Mouse (Mus musculus) heart, postnatal 0 days (tissue): Measurements from ENCODE around the gene Acad9. TPM values are rescaled to one million over a fixed set of nuclear protein-coding genes. Genes with fewer than 3 reads are reported as not detected.

ENCODE experiments used
- ATAC-seq: fragments of 200-750 bp; cut with Nextera tagmentation; 2 replicates; pipeline ENCODE4 v1.8.0; 2017; ENCODE audit warnings: low read depth, moderate number of reproducible peaks, moderate library complexity; ENCODE audit not compliant: insufficient read depth
- DNase-seq: peaks from one replicate; pipeline ENCODE4 v3.0.0-alpha.2; 2016; ENCODE audit warnings: low spot score
- H3K27ac ChIP-seq: fragments of 300-500 bp; sonication (generic); 2 replicates; pipeline ENCODE4 v1.5.1; 2014; ENCODE audit warnings: low read depth, mild to moderate bottlenecking
- H3K27me3 ChIP-seq: fragments of 300-500 bp; sonication (generic); 2 replicates; pipeline ENCODE4 v1.6.1; 2014; ENCODE audit warnings: low read length, mixed read lengths; ENCODE audit not compliant: control insufficient read depth, insufficient read depth
- H3K36me3 ChIP-seq: fragments of 300-500 bp; sonication (generic); replicated peaks from 2 replicates; pipeline ENCODE4 v1.6.1; 2014; ENCODE audit warnings: low read length, mixed read lengths; ENCODE audit not compliant: control insufficient read depth, insufficient read depth
- H3K4me1 ChIP-seq: fragments of 300-500 bp; sonication (generic); 2 replicates; pipeline ENCODE4 v1.6.1; 2014; ENCODE audit warnings: antibody characterized with exemption; ENCODE audit not compliant: control insufficient read depth, insufficient read depth
- H3K4me2 ChIP-seq: fragments of 300-500 bp; sonication (generic); 2 replicates; pipeline ENCODE4 v1.6.1; 2014; ENCODE audit warnings: low read depth, mild to moderate bottlenecking, low read length, moderate library complexity
- H3K4me3 ChIP-seq: fragments of 300-500 bp; sonication (generic); 2 replicates; pipeline ENCODE4 v1.5.1; 2014; ENCODE audit warnings: low read depth, low read length
- H3K9ac ChIP-seq: fragments of 300-500 bp; sonication (generic); replicated peaks from 2 replicates; pipeline ENCODE4 v1.6.1; 2014; ENCODE audit warnings: low read depth, low read length, mixed read lengths
- H3K9me3 ChIP-seq: fragments of 300-500 bp; sonication (generic); replicated peaks from 2 replicates; pipeline ENCODE4 v1.6.1; 2016; ENCODE audit warnings: low read length; ENCODE audit not compliant: control insufficient read depth
- CTCF ChIP-seq: IDR thresholded peaks from 2 replicates; pipeline ENCODE4 v1.5.1; 2016; ENCODE audit warnings: antibody characterized with exemption, control low read depth, low read depth
- EP300 ChIP-seq: IDR thresholded peaks from 2 replicates; pipeline ENCODE4 v1.6.1; 2016; ENCODE audit warnings: antibody characterized with exemption, low read depth
- WGBS: fragments of 180-500 bp; shearing (Covaris S2); extraction: QIAGEN DNeasy Blood & Tissue Kit; methylation state at CpG from one replicate; pipeline ENCODE4 v1.1.7; 2014; 5-methylcytosine and 5-hydroxymethylcytosine counted together
- polyA plus RNA-seq: library from polyadenylated mRNA; unstranded; fragments of >200 nt; fragmentation: Nextera tagmentation; extraction: Ambion mirVana; gene quantifications from 2 replicates; pipeline ENCODE4 v1.2.1, GENCODE M21; 2015
- total RNA-seq: library from RNA; depleted of rRNA; stranded (reverse); fragments of >200 nt; gene quantifications from 2 replicates; pipeline ENCODE4 v1.2.3, GENCODE M21; 2014; ENCODE audit warnings: low replicate concordance; rRNA removed

Gene Acad9
- total RNA-seq (45.1 and 96.4 TPM in 2 replicates), polyA plus RNA-seq (90.2 and 95.3 TPM in 2 replicates)

DNA sequence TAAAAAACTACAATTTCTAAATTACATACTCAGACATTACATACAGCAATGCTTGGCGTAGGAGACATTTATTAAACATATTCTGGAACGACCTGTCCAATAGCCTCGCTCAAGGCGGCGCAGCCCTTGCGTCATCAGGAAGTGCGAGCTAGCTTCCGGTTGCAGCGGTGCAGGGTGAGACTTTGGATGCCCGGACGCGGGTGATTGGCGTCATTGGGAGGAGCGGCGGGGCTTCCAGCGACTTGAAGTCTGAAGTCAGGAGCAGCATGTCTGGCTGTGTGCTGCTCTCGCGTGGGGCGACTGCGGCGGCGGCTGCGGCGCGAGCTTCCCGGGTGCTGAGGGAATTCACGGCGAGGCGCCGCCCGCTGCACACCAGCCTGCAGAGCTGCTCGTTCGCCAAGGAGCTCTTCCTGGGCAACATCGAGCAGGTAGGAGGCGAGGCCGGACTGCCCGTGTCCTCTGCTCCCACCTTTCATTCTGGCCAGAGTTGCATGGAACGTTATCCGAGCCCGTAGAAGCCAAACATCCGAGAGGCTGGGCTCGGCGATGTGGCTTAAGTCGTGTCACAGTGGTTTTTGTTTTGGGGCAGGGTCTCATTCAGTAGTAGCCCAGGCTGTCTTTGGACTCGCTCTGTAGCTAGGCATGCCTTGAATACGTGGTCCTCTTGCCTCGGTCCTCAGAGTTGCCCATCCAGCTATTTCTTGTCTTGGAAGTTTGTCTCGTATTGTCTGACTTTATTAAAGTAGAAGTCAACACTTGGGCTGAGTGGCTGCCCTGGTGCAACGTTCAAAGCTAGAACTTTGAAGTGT lies at the start of gene Acad9:
Acad9 (plus strand) TSS at position 137 of the 809 bp plus-strand sequence.
- WGBS = under 1% methylated on average over 48 of the region's 49 CpGs
- DNase-seq (peak; percentile 95), ATAC-seq (peak; percentile 99)
- H3K9me3 ChIP-seq = no peaks in the 10 kb centered on the region
- TF ChIP-seq CTCF (no peak), EP300 (no peak)
- peak within 1 kb of the TSS; percentile 76 for H3K4me2 ChIP-seq
- peaks cover 8% of the 10 kb centered on the region; the same call in 1 of the 2 replicates for H3K4me1 ChIP-seq
- peak within 1 kb of the TSS; percentile 78 for H3K9ac ChIP-seq
- peak within 1 kb of the TSS; percentile 94 for H3K4me3 ChIP-seq
- H3K27me3 ChIP-seq = no peaks in the 10 kb centered on the region
- H3K27ac ChIP-seq = peak within 1 kb of the TSS; percentile 73
- H3K36me3 ChIP-seq = peaks cover 11% of the 10 kb centered on the region

DNA sequence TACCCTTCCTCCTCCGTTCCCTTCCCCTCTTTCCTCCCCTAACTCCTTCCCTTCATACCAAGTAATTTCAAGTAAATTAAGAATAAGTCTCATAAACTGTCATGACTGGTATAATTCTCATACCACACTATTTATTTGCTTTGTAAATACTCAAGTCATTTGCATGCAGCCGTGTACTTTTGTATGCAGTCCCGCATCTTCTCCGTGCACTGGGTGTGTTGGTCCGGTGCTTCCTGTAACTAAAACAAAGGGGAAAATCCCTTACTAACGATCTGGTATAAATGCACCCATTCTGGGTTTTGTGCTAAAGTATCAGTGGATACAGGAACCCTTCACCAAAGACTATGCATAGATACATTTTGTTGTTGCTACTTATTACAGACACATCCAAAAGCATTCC lies 40.0 kb upstream of the Acad9 start:
- WGBS = 82% methylated on average over 6 of the region's 6 CpGs
- Histone ChIP-seq H3K4me3 (no peak overlapping the region), H3K9me3 (no peaks in the 10 kb centered on the region), H3K36me3 (no peaks in the 10 kb centered on the region), H3K9ac (no peak overlapping the region), H3K27ac (no peak overlapping the region), H3K4me1 (no peaks in the 10 kb centered on the region), H3K4me2 (no peak overlapping the region), H3K27me3 (no peaks in the 10 kb centered on the region)
- ATAC-seq (no peak), DNase-seq (no peak)
- TF ChIP-seq EP300 (no peak), CTCF (no peak)

DNA sequence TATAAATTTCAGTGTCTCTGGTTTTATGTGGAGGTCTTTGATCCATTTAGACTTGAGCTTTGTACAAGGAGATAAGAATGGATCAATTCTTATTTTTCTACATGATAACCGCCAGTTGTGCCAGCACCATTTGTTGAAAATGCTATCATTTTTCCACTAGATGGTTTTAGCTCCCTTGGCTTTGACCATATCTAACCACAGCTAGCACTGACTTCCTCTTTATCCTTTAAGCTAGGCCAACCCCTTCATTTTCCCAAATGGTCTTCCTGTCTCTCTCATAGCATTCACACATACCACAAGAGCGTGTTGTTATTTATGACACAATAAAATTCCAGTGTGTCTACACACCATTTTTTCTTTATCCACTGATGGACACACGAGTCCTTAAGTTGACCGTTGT lies 35.8 kb upstream of the Acad9 start:
- ATAC-seq (no peak), DNase-seq (no peak)
- no peak for TF ChIP-seq EP300
- TF ChIP-seq CTCF = no peak
- H3K27ac ChIP-seq = no peak overlapping the region
- H3K9ac ChIP-seq = no peak overlapping the region
- H3K9me3 ChIP-seq = no peaks in the 10 kb centered on the region
- no peak overlapping the region for H3K4me2 ChIP-seq
- H3K36me3 ChIP-seq = no peaks in the 10 kb centered on the region
- H3K4me1 ChIP-seq = no peaks in the 10 kb centered on the region
- whole genome bisulfite sequencing = 78% methylated on average over 4 of the region's 4 CpGs
- H3K4me3 ChIP-seq = no peak overlapping the region
- H3K27me3 ChIP-seq = no peaks in the 10 kb centered on the region

DNA sequence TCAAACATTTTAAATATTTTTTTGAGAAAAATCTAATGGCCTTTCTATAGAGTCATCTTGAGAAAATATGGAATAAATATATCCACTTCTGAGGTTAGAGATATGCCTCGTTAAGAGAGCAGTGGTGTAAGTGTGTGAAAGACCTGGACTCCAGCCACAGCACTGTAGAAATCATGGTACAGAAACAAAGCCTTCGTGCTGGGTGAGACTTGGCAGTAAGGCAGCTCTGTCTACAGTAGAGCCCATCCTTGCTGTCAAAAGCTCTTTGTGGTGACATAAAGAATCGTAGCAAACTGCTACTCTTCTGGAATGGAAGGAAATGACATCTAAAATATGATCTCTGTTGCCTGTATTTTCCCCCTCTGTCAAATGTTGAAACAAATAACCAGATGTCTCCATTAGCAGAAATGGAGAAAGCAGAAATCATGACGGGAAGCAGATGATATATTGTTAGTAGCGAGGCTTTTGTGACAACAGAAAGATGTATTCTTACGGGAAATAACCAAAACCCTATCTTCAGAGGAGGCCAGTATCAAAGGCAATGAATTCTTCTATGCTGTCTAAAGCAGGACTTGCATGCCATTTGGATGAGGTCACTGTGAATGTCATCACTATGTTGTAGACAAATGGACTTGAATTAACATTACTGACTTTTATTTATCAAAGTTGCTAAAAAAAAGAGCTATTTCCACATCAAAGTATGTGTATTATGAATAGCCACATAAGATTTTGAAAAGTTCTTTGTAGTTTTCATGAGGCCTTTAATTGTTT lies 33.9 kb upstream of the Acad9 start:
- TF ChIP-seq CTCF = no peak
- no peak for TF ChIP-seq EP300
- ATAC-seq = peak; percentile 51; the same call in 1 of the 2 replicates
- H3K9ac ChIP-seq = no peak overlapping the region
- no peak overlapping the region for H3K4me3 ChIP-seq
- no peaks in the 10 kb centered on the region for H3K4me1 ChIP-seq
- DNase-seq = peak; percentile 51
- 13% methylated on average over 6 of the region's 6 CpGs for WGBS
- no peaks in the 10 kb centered on the region for H3K9me3 ChIP-seq
- H3K27ac ChIP-seq = peak overlapping the region; percentile 74
- no peaks in the 10 kb centered on the region for H3K36me3 ChIP-seq
- H3K27me3 ChIP-seq = no peaks in the 10 kb centered on the region
- H3K4me2 ChIP-seq = peak overlapping the region; percentile 20; the same call in 1 of the 2 replicates

DNA sequence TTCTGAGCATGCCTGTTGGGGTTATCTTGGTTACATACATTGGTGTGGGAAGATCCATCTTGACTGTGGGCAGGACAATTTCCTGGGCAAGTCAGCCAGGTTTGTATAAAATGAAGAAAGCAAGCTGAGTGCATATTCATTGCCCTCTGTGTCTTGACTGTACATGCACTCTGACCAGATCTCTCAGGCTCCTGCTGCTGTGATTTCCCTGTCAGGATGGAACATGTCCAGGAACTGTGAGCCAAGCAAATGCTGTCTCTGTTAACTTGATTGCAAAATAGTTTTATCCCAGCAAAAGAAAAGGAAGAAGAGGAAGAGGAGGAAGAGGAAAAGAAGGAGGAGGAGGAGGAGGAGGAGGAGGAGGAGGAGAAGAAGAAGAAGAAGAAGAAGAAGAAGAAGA lies 21.3 kb upstream of the Acad9 start:
- Histone ChIP-seq H3K4me1 (no peaks in the 10 kb centered on the region), H3K4me2 (no peak overlapping the region), H3K27ac (no peak overlapping the region), H3K9me3 (no peaks in the 10 kb centered on the region), H3K4me3 (no peak overlapping the region), H3K36me3 (no peaks in the 10 kb centered on the region), H3K9ac (no peak overlapping the region), H3K27me3 (no peaks in the 10 kb centered on the region)
- no peak for ATAC-seq
- DNase-seq = no peak
- no peak for TF ChIP-seq EP300
- no peak for TF ChIP-seq CTCF
